ENCODE assay signal across 12 mouse cellular contexts in genomic region chr2:90635085-90635723, GRCm38 (mm10). TPM values are rescaled to one million over a fixed set of nuclear protein-coding genes. Genes with fewer than 3 reads are reported as not detected.
DNase-seq lines count a peak whose midpoint lies in the region; ATAC-seq and TF ChIP-seq lines count a peak whose summit lies in the region.
"Had no signal": no experiment of that assay in that cellular context is flagged by ENCODE, and none has a peak within 500 bp of the region (broad histone marks: within the 10 kb centered on the region; RNA-seq: fewer than 3 reads in every experiment).

No protein-coding gene starts in this region.

- no peak overlapping the region for H3K4me3 ChIP-seq in forebrain, postnatal 0 days (ENCODE audit: low read depth, low read length)

- ATAC-seq in common myeloid progenitor, adult 5-6 weeks (replicated peaks; ENCODE audit: low read depth, poor library complexity, severe bottlenecking), result peak; percentile 77
- ATAC-seq in forebrain, postnatal 0 days, result no peak
- ATAC-seq: hindbrain, embryonic 16.5 days had no signal

- no peak for TF ChIP-seq CTCF in forebrain, postnatal 0 days (IDR thresholded peaks at IDR 0.05; ENCODE audit: low read depth)

- H3K27me3 ChIP-seq in forebrain, postnatal 0 days (ENCODE audit: insufficient read depth, low read length), result no peaks in the 10 kb centered on the region

- no peak overlapping the region for H3K9ac ChIP-seq in forebrain, postnatal 0 days

- no peaks in the 10 kb centered on the region for H3K4me1 ChIP-seq in forebrain, postnatal 0 days (ENCODE audit: insufficient read depth)

- WGBS in forebrain, postnatal 0 days, result 68% methylated on average over 7 of the region's 7 CpGs

- no peak overlapping the region for H3K4me2 ChIP-seq in forebrain, postnatal 0 days (ENCODE audit: low read depth)
- H3K4me2 ChIP-seq: liver, embryonic 11.5 days had no signal

- no peaks in the 10 kb centered on the region for H3K36me3 ChIP-seq in forebrain, postnatal 0 days (ENCODE audit: insufficient read depth)

- peak; percentile 9 for DNase-seq in kidney, adult 9 months
- DNase-seq in kidney, postnatal 14 days, result no peak
- DNase-seq in lung, postnatal 36 days, result peak; percentile 74
- peak; percentile 32 for DNase-seq in thymus, postnatal 0 days (ENCODE audit: low spot score)
- no peak for DNase-seq in forebrain, postnatal 0 days
- DNase-seq in right cerebral cortex, postnatal 14 days, result no peak
- DNase-seq in testis, postnatal 14 days (ENCODE audit: low spot score), result no peak
- DNase-seq: cerebellum, adult 11-12 months; gastrocnemius, postnatal 14 days had no signal

- H3K9me3 ChIP-seq in forebrain, postnatal 0 days (ENCODE audit: low read length), result no peaks in the 10 kb centered on the region

- no peak overlapping the region for H3K27ac ChIP-seq in forebrain, postnatal 0 days (ENCODE audit: low read depth, low read length)

RNA-seq across cellular contexts. Expression of gene Nup160, which starts 41.8 kb away (rescaled TPM):
- total RNA-seq in common myeloid progenitor, adult 5-6 weeks (2017), result 40.7 and 80.8 TPM in 2 replicates
- polyA plus RNA-seq in thymus, postnatal 0 days (2015; fragmentation: Nextera tagmentation; extraction: Ambion mirVana), result 31.2 and 31.8 TPM in 2 replicates
- total RNA-seq in forebrain, postnatal 0 days (2014; rRNA removed), result 21.6 and 22.9 TPM in 2 replicates
- 6.2 and 10.9 TPM in 2 replicates for polyA plus RNA-seq in forebrain, postnatal 0 days (2015; fragmentation: Nextera tagmentation; extraction: Ambion mirVana)

RNA-seq across cellular contexts. Expression of gene Ptprj, which starts 54.8 kb away (rescaled TPM):
- 19.4 and 22.7 TPM in 2 replicates for total RNA-seq in common myeloid progenitor, adult 5-6 weeks (2017)
- polyA plus RNA-seq in thymus, postnatal 0 days (2015; fragmentation: Nextera tagmentation; extraction: Ambion mirVana), result 1.6 and 1.7 TPM in 2 replicates
- 29.9 and 34.0 TPM in 2 replicates for total RNA-seq in forebrain, postnatal 0 days (2014; rRNA removed)
- polyA plus RNA-seq in forebrain, postnatal 0 days (2015; fragmentation: Nextera tagmentation; extraction: Ambion mirVana), result 2.5 and 3.9 TPM in 2 replicates

Comparison
In these comparisons a context has a peak if more than half of its experiments do, and no peak if none do; other contexts are left out.
1. DNase-seq: peak in kidney, adult 9 months (single experiment), lung, postnatal 36 days (single experiment) and thymus, postnatal 0 days (single experiment); none in kidney, postnatal 14 days (single experiment), forebrain, postnatal 0 days (single experiment), right cerebral cortex, postnatal 14 days (single experiment) and testis, postnatal 14 days (single experiment).